Mouse (Mus musculus) right cerebral cortex, postnatal 4 days (tissue): ENCODE data around the gene Alpk1.

ENCODE experiments used
- DNase-seq: peaks from one replicate; pipeline ENCODE4 v3.0.0-alpha.2; 2022

The Alpk1 gene

GRCm38 (mm10) chr3:127780021-127780644, at the start of gene Alpk1:
Alpk1 (minus strand) TSS chr3:127780527.
- DNase-seq: peak; percentile 37

- DNase-seq: no peak
Measured at GRCm38 (mm10) chr3:127827123-127827522, 46.8 kb upstream of the Alpk1 start.

- no peak for DNase-seq
Measured at GRCm38 (mm10) chr3:127826503-127826902, 46.2 kb upstream of the Alpk1 start.

GRCm38 (mm10) chr3:127823886-127824863, 43.8 kb upstream of the Alpk1 start:
- no peak for DNase-seq

GRCm38 (mm10) chr3:127821209-127821608, 40.9 kb upstream of the Alpk1 start:
- DNase-seq: no peak

- no peak for DNase-seq
Measured at GRCm38 (mm10) chr3:127820400-127820799, 40.1 kb upstream of the Alpk1 start.

GRCm38 (mm10) chr3:127818694-127819663, 38.7 kb upstream of the Alpk1 start:
- DNase-seq: no peak

- no peak for DNase-seq
Measured at GRCm38 (mm10) chr3:127817120-127817683, 36.9 kb upstream of the Alpk1 start.

- no peak for DNase-seq
Measured at GRCm38 (mm10) chr3:127809103-127809502, 28.8 kb upstream of the Alpk1 start.

GRCm38 (mm10) chr3:127807846-127808245, 27.5 kb upstream of the Alpk1 start:
- DNase-seq: no peak

GRCm38 (mm10) chr3:127805991-127806390, 25.7 kb upstream of the Alpk1 start:
- no peak for DNase-seq

GRCm38 (mm10) chr3:127805071-127805470, 24.7 kb upstream of the Alpk1 start:
- no peak for DNase-seq

- DNase-seq: no peak
Measured at GRCm38 (mm10) chr3:127804439-127804838, 24.1 kb upstream of the Alpk1 start.

GRCm38 (mm10) chr3:127802814-127803213, 22.5 kb upstream of the Alpk1 start:
- no peak for DNase-seq

- no peak for DNase-seq
Measured at GRCm38 (mm10) chr3:127801162-127801561, 20.8 kb upstream of the Alpk1 start.

- DNase-seq: no peak
Measured at GRCm38 (mm10) chr3:127796271-127796670, 15.9 kb upstream of the Alpk1 start.

- DNase-seq: no peak
Measured at GRCm38 (mm10) chr3:127795762-127796161, 15.4 kb upstream of the Alpk1 start.

GRCm38 (mm10) chr3:127793022-127793421, 12.7 kb upstream of the Alpk1 start:
- no peak for DNase-seq

- DNase-seq: no peak
Measured at GRCm38 (mm10) chr3:127791595-127792561, 11.6 kb upstream of the Alpk1 start.

- no peak for DNase-seq
Measured at GRCm38 (mm10) chr3:127791056-127791483, 10.7 kb upstream of the Alpk1 start.
